ENCODE assay signal across 26 mouse cellular contexts in genomic region chr12:10256385-10256784, GRCm38 (mm10).
"Had no signal": no experiment of that assay in that cellular context is flagged by ENCODE, and none has a peak within 500 bp of the region (broad histone marks: within the 10 kb centered on the region; RNA-seq: fewer than 3 reads in every experiment).

No protein-coding gene starts in this region.

- H3K9ac ChIP-seq: heart, embryonic 13.5 days; heart, embryonic 15.5 days; hindbrain, embryonic 12.5 days; hindbrain, embryonic 14.5 days; kidney, embryonic 15.5 days; limb, embryonic 13.5 days; limb, embryonic 15.5 days; liver, embryonic 12.5 days; liver, embryonic 14.5 days had no signal

- DNase-seq: gastrocnemius, postnatal 14 days; heart, postnatal 14 days; heart, postnatal 4 days; kidney, adult 11 months; kidney, adult 2 months; kidney, adult 9 months; kidney, postnatal 14 days; kidney, postnatal 36 days; layer of hippocampus, adult 9-11 months; layer of hippocampus, postnatal 36 days; left cerebral cortex, postnatal 4 days had no signal

- ATAC-seq: hindbrain, embryonic 16.5 days; inflammation-experienced regulatory T-cells, adult 6 months; liver, embryonic 12.5 days had no signal

- H3K9me3 ChIP-seq: heart, embryonic 13.5 days; heart, embryonic 15.5 days; hindbrain, embryonic 10.5 days; hindbrain, embryonic 12.5 days; kidney, embryonic 15.5 days; limb, embryonic 13.5 days; limb, embryonic 15.5 days; liver, embryonic 12.5 days had no signal

- H3K27ac ChIP-seq: heart, adult 2 months; heart, embryonic 13.5 days; heart, embryonic 15.5 days; hindbrain, embryonic 10.5 days; hindbrain, embryonic 12.5 days; hindbrain, embryonic 14.5 days; kidney, embryonic 15.5 days; kidney, postnatal 0 days; limb, embryonic 13.5 days; limb, embryonic 15.5 days; liver, embryonic 12.5 days; liver, embryonic 14.5 days had no signal

- H3K36me3 ChIP-seq: heart, embryonic 13.5 days; heart, embryonic 15.5 days; hindbrain, embryonic 10.5 days; hindbrain, embryonic 12.5 days; kidney, embryonic 15.5 days; limb, embryonic 13.5 days; limb, embryonic 15.5 days; liver, embryonic 12.5 days had no signal

- H3K27me3 ChIP-seq: heart, embryonic 13.5 days; heart, embryonic 15.5 days; hindbrain, embryonic 12.5 days; kidney, embryonic 15.5 days; limb, embryonic 13.5 days; limb, embryonic 15.5 days; liver, embryonic 12.5 days had no signal

- H3K4me2 ChIP-seq: heart, embryonic 11.5 days; heart, embryonic 13.5 days; heart, embryonic 15.5 days; hindbrain, embryonic 12.5 days; hindbrain, embryonic 14.5 days; kidney, embryonic 15.5 days; limb, embryonic 13.5 days; limb, embryonic 15.5 days; liver, embryonic 12.5 days had no signal

- H3K4me3 ChIP-seq: heart, adult 2 months; heart, embryonic 13.5 days; heart, embryonic 15.5 days; hindbrain, embryonic 10.5 days; hindbrain, embryonic 12.5 days; kidney, embryonic 15.5 days; limb, embryonic 13.5 days; limb, embryonic 15.5 days; liver, embryonic 12.5 days had no signal

- H3K4me1 ChIP-seq: heart, embryonic 13.5 days; heart, embryonic 15.5 days; hindbrain, embryonic 10.5 days; hindbrain, embryonic 12.5 days; kidney, embryonic 15.5 days; limb, embryonic 13.5 days; limb, embryonic 15.5 days; liver, embryonic 12.5 days had no signal
